Mouse (Mus musculus): ENCODE measurements at regions not wholly inside any gene's neighbourhood (a gene's known extent, or its start where the extent isn't known, plus 50 kb on each side); places are given as distances from the start of the nearest gene placed in this dataset.

GRCm38 (mm10) chr5:51840638-51841329 lies 273.3 kb upstream of the Ppargc1a start:
- no peak for DNase-seq (ENCODE audit: low spot score)

- no peak for DNase-seq (ENCODE audit: low spot score)
These were observed 271.8 kb upstream of the Ppargc1a start for GRCm38 (mm10) chr5:51839292-51839691.

- DNase-seq (ENCODE audit: low spot score), result no peak
These were observed 263.0 kb upstream of the Ppargc1a start for GRCm38 (mm10) chr5:51830551-51830950.

- no peak for DNase-seq (ENCODE audit: low spot score)
These were observed 262.5 kb upstream of the Ppargc1a start for GRCm38 (mm10) chr5:51830015-51830414.

- DNase-seq (ENCODE audit: low spot score), result peak; percentile 22
These were observed 262.1 kb upstream of the Ppargc1a start for GRCm38 (mm10) chr5:51829606-51830005.

- DNase-seq (ENCODE audit: low spot score), result peak; percentile 4
These were observed 261.5 kb upstream of the Ppargc1a start for GRCm38 (mm10) chr5:51829020-51829419.

- no peak for DNase-seq (ENCODE audit: low spot score)
These were observed 258.7 kb upstream of the Ppargc1a start for GRCm38 (mm10) chr5:51826269-51826668.

GRCm38 (mm10) chr5:51825584-51826088 lies 258.1 kb upstream of the Ppargc1a start:
- no peak for DNase-seq (ENCODE audit: low spot score)

- DNase-seq (ENCODE audit: low spot score), result no peak
These were observed 257.2 kb upstream of the Ppargc1a start for GRCm38 (mm10) chr5:51824731-51825130.

GRCm38 (mm10) chr5:51823657-51824056 lies 256.1 kb upstream of the Ppargc1a start:
- DNase-seq (ENCODE audit: low spot score), result no peak

- no peak for DNase-seq (ENCODE audit: low spot score)
These were observed 248.7 kb upstream of the Ppargc1a start for GRCm38 (mm10) chr5:51816258-51816657.

- DNase-seq (ENCODE audit: low spot score), result no peak
These were observed 244.2 kb upstream of the Ppargc1a start for GRCm38 (mm10) chr5:51811728-51812127.

- no peak for DNase-seq (ENCODE audit: low spot score)
These were observed 234.0 kb upstream of the Ppargc1a start for GRCm38 (mm10) chr5:51801486-51801885.

GRCm38 (mm10) chr5:51799371-51800035 lies 232.0 kb upstream of the Ppargc1a start:
- no peak for DNase-seq (ENCODE audit: low spot score)

GRCm38 (mm10) chr5:51794097-51794496 lies 226.6 kb upstream of the Ppargc1a start:
- DNase-seq (ENCODE audit: low spot score), result peak; percentile 10

- no peak for DNase-seq (ENCODE audit: low spot score)
These were observed 225.4 kb upstream of the Ppargc1a start for GRCm38 (mm10) chr5:51792950-51793349.

GRCm38 (mm10) chr5:51788768-51789167 lies 221.2 kb upstream of the Ppargc1a start:
- no peak for DNase-seq (ENCODE audit: low spot score)

GRCm38 (mm10) chr5:51783523-51783922 lies 216.0 kb upstream of the Ppargc1a start:
- DNase-seq (ENCODE audit: low spot score), result no peak

- no peak for DNase-seq (ENCODE audit: low spot score)
These were observed 215.6 kb upstream of the Ppargc1a start for GRCm38 (mm10) chr5:51783099-51783498.

- DNase-seq (ENCODE audit: low spot score), result no peak
These were observed 208.1 kb upstream of the Ppargc1a start for GRCm38 (mm10) chr5:51775502-51776145.

GRCm38 (mm10) chr5:51771655-51772054 lies 204.1 kb upstream of the Ppargc1a start:
- DNase-seq (ENCODE audit: low spot score), result no peak

GRCm38 (mm10) chr5:51766111-51766510 lies 198.6 kb upstream of the Ppargc1a start:
- DNase-seq (ENCODE audit: low spot score), result no peak

- DNase-seq (ENCODE audit: low spot score), result no peak
These were observed 196.9 kb upstream of the Ppargc1a start for GRCm38 (mm10) chr5:51764416-51764815.

Measured in embryo, embryonic 10.5 days (tissue).